Mouse (Mus musculus): ENCODE data around the gene Xpr1.

GRCm38 (mm10) chr1:155348491-155348890, 68.7 kb downstream of the Xpr1 start:
- TF ChIP-seq CTCF (IDR thresholded peaks at IDR 0.05; ENCODE audit: control insufficient read depth, insufficient read depth, insufficient read length) (no peak), MAX (IDR thresholded peaks at IDR 0.05) (no peak), MYOD1 (IDR thresholded peaks at IDR 0.05; ENCODE audit: control insufficient read depth, insufficient read length, low read depth) (no peak), CEBPB (IDR thresholded peaks at IDR 0.05; ENCODE audit: low read depth) (no peak), USF1 (IDR thresholded peaks at IDR 0.05; ENCODE audit: low read depth) (no peak), FOSL1 (IDR thresholded peaks at IDR 0.05; ENCODE audit: insufficient read depth, low read length, poor library complexity, severe bottlenecking) (no peak), MYOG (IDR thresholded peaks at IDR 0.05; ENCODE audit: control insufficient read depth, extremely low read depth, insufficient read length) (no peak)

Data from C2C12 (cell line).